Mouse (Mus musculus): ENCODE measurements at regions not wholly inside any gene's neighbourhood (a gene's known extent, or its start where the extent isn't known, plus 50 kb on each side); places are given as distances from the start of the nearest gene placed in this dataset.

GRCm38 (mm10) chr10:111111020-111111419, 53.5 kb upstream of the Osbpl8 start:
- in situ Hi-C loops (cut with MboI, MseI), result loop anchor here (5.0 kb wide), 1 partner anchor 816 kb away; no protein-coding TSS in a partner anchor

DNA sequence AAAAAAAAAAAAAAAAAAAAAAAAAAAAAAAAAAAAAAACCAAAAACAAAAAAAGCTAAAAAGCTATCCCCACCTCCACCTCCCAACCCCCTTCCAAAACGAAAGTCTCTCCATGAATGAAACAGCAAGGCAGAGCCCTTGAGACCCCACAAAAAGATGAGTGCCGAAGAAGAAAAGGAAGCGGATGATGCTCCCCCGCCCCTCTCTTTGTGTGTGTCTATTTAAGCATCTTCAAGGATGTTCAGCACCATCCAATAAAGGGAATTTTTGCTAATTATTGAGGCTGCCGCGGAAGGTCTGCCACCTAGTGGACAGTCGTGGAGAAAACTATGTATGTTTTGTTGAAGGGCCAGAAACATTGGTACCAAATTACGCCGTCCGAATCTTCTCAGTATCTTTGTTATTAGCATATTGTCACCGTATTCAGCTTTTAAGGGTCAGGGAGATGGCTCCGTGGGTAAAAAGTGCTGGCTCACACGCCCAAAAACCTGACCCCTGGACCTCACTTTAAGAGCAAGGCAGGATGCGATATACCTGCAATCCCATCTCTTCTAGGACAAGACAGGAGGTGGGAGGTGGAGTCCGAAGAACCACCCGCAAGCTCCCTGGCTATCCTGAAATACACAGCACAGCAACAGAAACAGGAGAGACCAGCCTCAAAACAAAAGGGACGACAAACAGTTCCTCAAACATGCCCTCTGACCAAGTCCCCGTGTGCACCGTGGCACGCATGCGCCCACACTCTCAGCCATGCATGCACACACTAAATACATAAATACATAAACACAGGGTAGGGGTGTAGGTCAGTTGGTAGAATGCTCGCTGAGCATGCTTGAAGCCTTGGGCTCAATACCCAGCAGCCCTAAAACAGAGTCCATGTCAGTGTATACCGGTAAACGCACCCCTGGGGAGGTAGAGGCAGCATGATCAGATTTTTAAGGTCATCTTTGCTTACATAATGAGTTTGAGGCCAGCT, 55.6 kb upstream of the Osbpl8 start:
- in situ Hi-C loops (cut with MboI, MseI), result loop anchor here (10.0 kb wide), 1 partner anchor 366 kb away; the partner anchor contains the start of gene Nap1l1

GRCm38 (mm10) chr10:111107852-111108251, 56.7 kb upstream of the Osbpl8 start:
- in situ Hi-C loops (cut with MboI, MseI), result loop anchor here (10.0 kb wide), 1 partner anchor 367 kb away; the partner anchor contains the start of gene Nap1l1

- in situ Hi-C loops (cut with MboI, MseI), result loop anchor here (10.0 kb wide), 1 partner anchor 367 kb away; the partner anchor contains the start of gene Nap1l1
These were observed 57.2 kb upstream of the Osbpl8 start for GRCm38 (mm10) chr10:111107387-111107786.

- in situ Hi-C loops (cut with MboI, MseI), result loop anchor here (10.0 kb wide), 1 partner anchor 368 kb away; the partner anchor contains the start of gene Nap1l1
These were observed 58.1 kb upstream of the Osbpl8 start for GRCm38 (mm10) chr10:111106411-111106810.

DNA sequence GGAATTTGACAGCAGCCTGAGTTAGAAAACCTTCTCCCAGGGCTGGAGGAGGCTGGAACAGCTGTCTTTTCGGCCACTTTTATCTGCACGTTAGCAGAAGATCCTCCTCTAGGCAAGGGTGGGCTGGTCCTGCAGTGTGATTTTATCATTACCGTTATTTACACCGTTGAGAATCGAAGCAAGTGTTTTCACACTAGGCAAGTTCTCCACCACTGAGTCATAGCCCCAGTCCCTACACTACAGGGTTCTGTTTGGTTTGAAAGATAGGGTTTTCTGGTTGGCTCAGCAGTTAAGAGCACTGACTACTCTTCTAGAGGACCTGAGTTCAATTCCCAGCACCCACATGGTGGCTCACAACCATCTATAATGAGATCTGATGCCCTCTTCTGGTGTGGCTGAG, 58.9 kb upstream of the Osbpl8 start:
- in situ Hi-C loops (cut with MboI, MseI), result loop anchor here (10.0 kb wide), 1 partner anchor 369 kb away; the partner anchor contains the start of gene Nap1l1

DNA sequence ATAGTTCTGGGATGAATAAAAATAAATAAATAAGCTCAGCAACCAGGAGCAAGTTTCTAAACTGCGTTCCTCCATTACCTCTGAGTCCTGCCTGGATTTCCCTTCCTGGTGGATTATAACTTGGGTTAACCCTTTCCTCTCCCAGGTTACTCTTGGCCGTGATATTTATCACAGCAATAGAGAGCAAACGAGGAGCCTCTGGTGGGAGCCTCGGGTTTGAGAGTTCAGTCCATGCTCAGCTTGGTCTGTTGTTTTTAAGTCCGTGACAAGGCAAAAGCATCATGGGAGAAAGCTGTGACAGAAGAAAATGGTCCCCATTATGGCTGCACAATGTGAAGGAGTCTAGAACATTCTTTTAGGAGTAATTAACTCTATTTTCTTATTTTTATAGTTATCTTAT, 61.0 kb upstream of the Osbpl8 start:
- in situ Hi-C loops (cut with MboI, MseI), result loop anchor here (10.0 kb wide), 1 partner anchor 371 kb away; the partner anchor contains the start of gene Nap1l1

DNA sequence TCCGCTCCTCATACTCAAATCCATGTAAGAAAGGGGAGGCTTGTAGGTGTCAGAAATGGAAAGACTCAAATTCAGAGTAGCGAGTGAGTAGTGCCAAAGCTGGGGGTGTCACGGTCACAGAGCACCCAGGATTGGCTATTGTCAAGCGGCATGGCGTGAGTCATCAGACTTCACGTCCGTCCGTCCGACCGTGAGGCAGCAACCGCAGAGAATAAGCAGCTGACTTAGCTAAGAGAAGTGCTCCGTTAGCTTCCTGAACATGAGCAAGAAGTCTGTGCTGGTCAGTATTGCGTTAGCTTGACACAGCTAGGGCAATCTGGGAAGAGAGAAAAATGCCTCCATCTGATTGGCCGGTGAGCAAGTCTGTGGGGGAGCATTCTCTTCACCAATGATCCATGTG, 61.5 kb upstream of the Osbpl8 start:
- in situ Hi-C loops (cut with MboI, MseI), result loop anchor here (10.0 kb wide), 1 partner anchor 372 kb away; the partner anchor contains the start of gene Nap1l1

GRCm38 (mm10) chr10:111101901-111102761, 62.4 kb upstream of the Osbpl8 start:
- in situ Hi-C loops (cut with MboI, MseI), result loop anchor here (10.0 kb wide), 1 partner anchor 373 kb away; the partner anchor contains the start of gene Nap1l1

DNA sequence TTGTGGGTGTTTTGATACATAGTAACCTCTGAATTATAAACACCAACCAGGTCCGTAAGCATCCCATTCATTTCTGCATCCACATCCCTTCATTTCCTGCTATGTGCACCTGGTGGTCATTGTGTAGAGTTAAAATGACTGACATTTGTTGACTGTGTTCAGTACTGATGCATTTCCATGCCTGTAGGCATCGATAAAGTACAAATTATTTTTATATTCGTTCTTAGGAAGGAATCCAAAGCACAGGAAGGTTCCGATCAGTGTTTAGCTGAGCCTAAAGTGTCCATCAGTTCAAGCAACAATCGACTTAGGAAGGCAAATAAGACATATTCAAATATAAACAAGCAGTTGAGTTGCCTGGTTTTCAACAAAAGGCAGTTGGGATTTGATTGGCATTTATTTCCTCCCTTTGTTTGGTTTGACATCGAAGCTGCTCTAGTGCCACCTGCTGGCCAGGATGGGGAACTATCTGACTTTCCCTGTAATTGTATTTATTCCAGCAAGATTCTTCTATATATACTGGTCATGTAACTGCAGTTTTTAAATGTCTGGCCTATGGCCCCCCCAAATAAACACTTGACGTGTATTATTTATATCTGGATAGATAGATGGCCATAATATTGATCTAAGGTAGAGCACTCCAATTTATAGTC, 64.6 kb upstream of the Osbpl8 start:
- in situ Hi-C loops (cut with MboI, MseI), result loop anchor here (5.0 to 10.0 kb wide), 3 partner anchors 108 to 375 kb away; partner anchors contain the start of gene Nap1l1

- in situ Hi-C loops (cut with MboI, MseI), result loop anchor here (5.0 to 10.0 kb wide), 2 partner anchors 107 to 294 kb away; no protein-coding TSS in a partner anchor
These were observed 65.3 kb upstream of the Osbpl8 start for GRCm38 (mm10) chr10:111099059-111099811.

DNA sequence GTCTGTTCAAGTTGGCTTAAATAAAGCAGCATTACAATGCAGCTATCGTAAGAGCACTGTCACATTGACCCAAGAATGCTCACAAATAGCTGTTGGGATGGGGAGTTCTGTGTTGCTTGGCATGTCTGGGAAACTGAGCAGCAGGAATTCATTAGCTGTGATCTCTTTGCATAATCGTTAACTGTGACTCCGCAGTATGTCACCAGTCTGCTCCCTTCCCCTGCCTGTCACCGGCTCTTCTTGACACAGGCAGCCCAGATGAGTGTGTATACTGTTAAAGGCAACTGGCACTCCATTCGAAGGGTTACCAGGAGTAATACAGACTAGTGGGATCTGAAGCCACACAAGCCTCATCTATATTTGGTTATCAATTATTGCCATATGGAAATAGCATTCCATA, 67.3 kb upstream of the Osbpl8 start:
- in situ Hi-C loops (cut with MboI, MseI), result loop anchor here (5.0 to 10.0 kb wide), 2 partner anchors 105 to 292 kb away; no protein-coding TSS in a partner anchor

GRCm38 (mm10) chr10:111096811-111097210, 67.7 kb upstream of the Osbpl8 start:
- in situ Hi-C loops (cut with MboI, MseI), result loop anchor here (5.0 to 10.0 kb wide), 2 partner anchors 105 to 292 kb away; no protein-coding TSS in a partner anchor

DNA sequence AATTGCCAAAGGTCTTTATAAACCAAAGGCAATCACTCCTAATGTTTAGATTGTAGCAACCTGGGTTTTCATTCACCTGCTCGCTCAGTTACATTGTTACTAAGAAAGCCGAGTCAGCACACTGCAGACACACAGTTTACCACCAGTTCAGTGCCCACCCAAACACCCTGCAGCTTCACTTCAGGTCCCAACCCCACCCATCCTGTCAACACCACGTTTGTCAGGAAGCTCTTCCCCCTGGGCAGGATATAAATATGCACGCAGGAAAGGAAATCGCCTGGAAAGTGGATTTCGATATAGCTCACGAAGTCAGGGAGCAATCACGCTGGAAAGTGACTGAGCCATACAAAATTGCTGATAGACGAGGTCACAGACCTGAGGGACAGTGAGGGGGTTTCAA, 70.1 kb upstream of the Osbpl8 start:
- in situ Hi-C loops (cut with MboI, MseI), result loop anchor here (10.0 kb wide), 1 partner anchor 290 kb away; no protein-coding TSS in a partner anchor

- in situ Hi-C loops (cut with MboI, MseI), result no loop called here
These were observed 75.2 kb upstream of the Osbpl8 start for GRCm38 (mm10) chr10:111089382-111089781.

- in situ Hi-C loops (cut with MboI, MseI), result no loop called here
These were observed 75.6 kb upstream of the Zdhhc17 start for GRCm38 (mm10) chr10:111085561-111085960.

DNA sequence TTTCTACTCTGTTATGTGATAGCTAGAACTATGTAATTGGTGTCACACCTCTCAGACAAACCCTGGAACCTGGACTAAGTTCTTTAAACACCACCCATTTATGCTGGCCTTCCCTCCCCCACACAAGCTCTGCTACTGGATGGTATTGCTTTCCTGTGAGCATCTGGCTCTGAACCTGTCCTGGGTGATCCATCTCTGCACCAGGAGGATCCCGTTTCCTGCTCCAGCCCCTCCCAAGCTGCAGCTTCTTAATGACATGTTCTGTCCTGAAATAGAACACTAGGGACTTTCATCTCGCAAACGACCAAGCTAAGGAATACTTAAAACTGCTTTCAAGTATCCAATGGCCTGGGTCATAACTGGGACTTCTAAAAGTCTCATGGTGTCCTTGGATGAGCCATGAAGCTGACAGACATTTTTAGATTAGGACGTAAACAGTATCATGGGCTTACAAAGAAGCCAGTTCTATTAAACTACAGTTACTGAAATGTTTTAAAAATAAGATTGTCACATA, 74.4 kb upstream of the Zdhhc17 start:
- in situ Hi-C loops (cut with MboI, MseI), result no loop called here

DNA sequence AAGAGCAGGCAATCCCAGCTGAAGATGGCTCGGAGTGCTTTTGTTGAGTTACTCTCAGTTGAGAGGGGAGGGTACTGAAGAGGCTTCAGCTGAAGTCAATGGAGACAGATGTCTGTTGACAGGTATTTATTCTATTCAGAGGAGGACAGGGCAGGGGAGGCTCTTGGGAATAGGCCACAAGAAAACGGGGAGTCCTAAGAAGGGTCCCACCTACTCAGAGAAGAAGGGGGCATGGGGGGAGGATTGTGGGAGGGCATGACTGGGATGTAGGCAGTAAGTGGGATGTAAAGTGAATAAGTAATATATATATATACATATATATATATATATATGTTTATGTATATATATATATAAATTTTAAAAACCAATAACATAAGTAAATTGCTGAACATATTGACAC, 73.9 kb upstream of the Zdhhc17 start:
- in situ Hi-C loops (cut with MboI, MseI), result no loop called here

- in situ Hi-C loops (cut with MboI, MseI), result no loop called here
These were observed 73.4 kb upstream of the Zdhhc17 start for GRCm38 (mm10) chr10:111083338-111083737.

- in situ Hi-C loops (cut with MboI, MseI), result no loop called here
These were observed 70.4 kb upstream of the Zdhhc17 start for GRCm38 (mm10) chr10:111080322-111080721.
